Mouse (Mus musculus): ENCODE data around the gene Kars.

- TF ChIP-seq CTCF (IDR thresholded peaks at IDR 0.05; ENCODE audit: low read depth, low read length) (no peak), GATA1 (IDR thresholded peaks at IDR 0.05; ENCODE audit: borderline replicate concordance, low read length) (no peak), POLR2AphosphoS5 (IDR thresholded peaks at IDR 0.05; ENCODE audit: insufficient replicate concordance, low read depth, low read length) (no peak), GATA2 (IDR thresholded peaks at IDR 0.05; ENCODE audit: borderline replicate concordance, low read depth, low read length) (no peak), TAL1 (conservative IDR thresholded peaks at IDR 0.05; ENCODE audit: low read depth, low read length) (no peak)
Measured at GRCm38 (mm10) chr8:112011816-112012242, 706 bp upstream of the Kars start.
